Mouse (Mus musculus) heart, embryonic 14.5 days (tissue): ENCODE measurements around the gene Tcerg1l. TPM values are rescaled to one million over a fixed set of nuclear protein-coding genes. Genes with fewer than 3 reads are reported as not detected.

Experiments used
- ATAC-seq: fragments of 200-750 bp; cut with Nextera tagmentation; 2 replicates; pipeline ENCODE4 v1.8.0; 2017; ENCODE audit warnings: low read depth, moderate TSS enrichment; ENCODE audit not compliant: insufficient number of reproducible peaks, insufficient read depth, low FRiP score
- H3K27ac ChIP-seq, 2 experiments: fragments of 200-500 bp in 1 of 2; fragments of 300-500 bp in 1 of 2; sonication (generic) in 1 of 2; replicated peaks in 1 of 2; 2 replicates each; pipeline ENCODE4 v1.5.1; 2012 to 2014; ENCODE audit warnings: low read depth in 2 of 2, low read length in 2 of 2, control low read depth in 1 of 2, mild to moderate bottlenecking in 1 of 2, mixed read lengths in 1 of 2; ENCODE audit not compliant: control insufficient read depth in 1 of 2, insufficient read depth in 1 of 2
- H3K27me3 ChIP-seq: fragments of 300-500 bp; sonication (generic); 2 replicates; pipeline ENCODE4 v1.6.1; 2014; ENCODE audit warnings: mild to moderate bottlenecking, low read length, control low read depth; ENCODE audit not compliant: control insufficient read depth, insufficient read depth
- H3K36me3 ChIP-seq: fragments of 300-500 bp; sonication (generic); 2 replicates; pipeline ENCODE4 v1.6.1; 2014; ENCODE audit warnings: mild to moderate bottlenecking, control low read depth, low read length, mixed read lengths; ENCODE audit not compliant: control insufficient read depth, insufficient read depth
- H3K4me1 ChIP-seq, 2 experiments: fragments of 200-500 bp in 1 of 2; fragments of 300-500 bp in 1 of 2; sonication (generic) in 1 of 2; 2 replicates each; pipeline ENCODE4 v1.6.1; 2012 to 2014; ENCODE audit warnings: low read length in 2 of 2, control low read depth in 1 of 2, mixed read lengths in 1 of 2; ENCODE audit not compliant: control insufficient read depth in 2 of 2, insufficient read depth in 2 of 2
- H3K4me2 ChIP-seq: fragments of 300-500 bp; sonication (generic); 2 replicates; pipeline ENCODE4 v1.6.1; 2014; ENCODE audit warnings: mild to moderate bottlenecking, low read length
- H3K4me3 ChIP-seq, 2 experiments: fragments of 200-500 bp in 1 of 2; fragments of 300-500 bp in 1 of 2; sonication (generic) in 1 of 2; 2 replicates each; pipeline ENCODE4 v1.5.1; 2012 to 2014; ENCODE audit warnings: low read length in 2 of 2, mild to moderate bottlenecking in 2 of 2, control low read depth in 1 of 2, low read depth in 1 of 2, moderate library complexity in 1 of 2; ENCODE audit not compliant: control insufficient read depth in 1 of 2, insufficient read depth in 1 of 2
- H3K9ac ChIP-seq: fragments of 300-500 bp; sonication (generic); 2 replicates; pipeline ENCODE4 v1.6.1; 2014; ENCODE audit warnings: mild to moderate bottlenecking, low read length
- H3K9me3 ChIP-seq: fragments of 300-500 bp; sonication (generic); 2 replicates; pipeline ENCODE4 v1.6.1; 2016; ENCODE audit warnings: low read length, control low read depth; ENCODE audit not compliant: control insufficient read depth
- WGBS: fragments of 180-500 bp; shearing (Covaris S2); extraction: QIAGEN DNeasy Blood & Tissue Kit; methylation state at CpG from one replicate; pipeline ENCODE4 v1.1.7; 2014; 5-methylcytosine and 5-hydroxymethylcytosine counted together
- polyA plus RNA-seq: library from polyadenylated mRNA; unstranded; fragments of >200 nt; fragmentation: Nextera tagmentation; extraction: Ambion mirVana; gene quantifications from 2 replicates; pipeline ENCODE4 v1.2.1, GENCODE M21; 2014

Tcerg1l gene
- polyA plus RNA-seq, 1 experiment from 2014 or later, result 0.32 TPM

GRCm38 (mm10) chr7:138215177-138215830, 182.2 kb downstream of the Tcerg1l start:
- Histone ChIP-seq H3K9ac (no peak overlapping the region), H3K27me3 (no peaks in the 10 kb centered on the region), H3K4me3 (no peak overlapping the region), H3K36me3 (no peaks in the 10 kb centered on the region), H3K9me3 (no peaks in the 10 kb centered on the region), H3K4me2 (no peak overlapping the region), H3K27ac (no peak overlapping the region), H3K4me1 (peaks cover 12 to 17% of the 10 kb centered on the region in 2 experiments)
- ATAC-seq, result no peak
- WGBS, result 53% methylated on average over 15 of the region's 15 CpGs

GRCm38 (mm10) chr7:138214710-138215109, 182.8 kb downstream of the Tcerg1l start:
- no peak overlapping the region for H3K4me3 ChIP-seq
- no peak for ATAC-seq
- peaks cover 18% of the 10 kb centered on the region in 2 experiments for H3K4me1 ChIP-seq
- H3K9ac ChIP-seq, result no peak overlapping the region
- WGBS, result 66% methylated on average over 9 of the region's 9 CpGs
- H3K27me3 ChIP-seq, result no peaks in the 10 kb centered on the region
- H3K9me3 ChIP-seq, result no peaks in the 10 kb centered on the region
- no peak overlapping the region for H3K27ac ChIP-seq
- no peak overlapping the region for H3K4me2 ChIP-seq
- no peaks in the 10 kb centered on the region for H3K36me3 ChIP-seq

- WGBS, result 6% methylated on average over 5 of the region's 5 CpGs
- Histone ChIP-seq H3K9me3 (no peaks in the 10 kb centered on the region), H3K27me3 (no peaks in the 10 kb centered on the region), H3K4me2 (peak overlapping the region; percentile 48), H3K27ac (peak overlapping the region; percentile 39 to 48; a peak in 2 of 4 replicates), H3K36me3 (no peaks in the 10 kb centered on the region), H3K4me3 (peak overlapping the region; percentile 11 to 14; a peak in 2 of 4 replicates), H3K9ac (no peak overlapping the region), H3K4me1 (peaks cover 12 to 18% of the 10 kb centered on the region in 2 experiments)
- ATAC-seq, result peak; percentile 82
Observed at GRCm38 (mm10) chr7:138209769-138210168, 187.8 kb downstream of the Tcerg1l start.

DNA sequence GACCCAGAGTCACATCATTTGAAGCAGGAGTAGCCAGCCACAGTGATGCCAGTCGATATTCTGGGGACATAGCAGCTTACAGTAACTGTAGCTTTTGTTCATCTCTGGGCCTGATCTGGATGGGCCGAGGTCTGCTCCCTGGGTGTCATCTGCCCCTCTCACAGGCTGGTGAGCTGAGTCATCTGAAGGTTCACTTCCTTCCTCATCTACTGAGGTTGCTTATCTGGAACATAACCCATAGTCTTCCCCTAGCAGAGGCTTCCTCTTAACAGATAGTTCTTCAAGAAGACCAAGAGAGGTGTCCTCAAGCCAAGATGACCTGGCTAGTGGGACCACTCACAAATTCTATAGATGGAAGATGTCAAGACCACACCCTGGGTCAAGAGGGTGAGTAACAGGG, 192.4 kb downstream of the Tcerg1l start:
- Histone ChIP-seq H3K4me1 (peaks cover 5 to 10% of the 10 kb centered on the region in 2 experiments), H3K4me2 (no peak overlapping the region), H3K4me3 (no peak overlapping the region), H3K27me3 (no peaks in the 10 kb centered on the region), H3K36me3 (no peaks in the 10 kb centered on the region), H3K9ac (no peak overlapping the region), H3K9me3 (no peaks in the 10 kb centered on the region), H3K27ac (no peak overlapping the region)
- ATAC-seq, result no peak
- WGBS, result 81% methylated on average over 2 of the region's 2 CpGs

DNA sequence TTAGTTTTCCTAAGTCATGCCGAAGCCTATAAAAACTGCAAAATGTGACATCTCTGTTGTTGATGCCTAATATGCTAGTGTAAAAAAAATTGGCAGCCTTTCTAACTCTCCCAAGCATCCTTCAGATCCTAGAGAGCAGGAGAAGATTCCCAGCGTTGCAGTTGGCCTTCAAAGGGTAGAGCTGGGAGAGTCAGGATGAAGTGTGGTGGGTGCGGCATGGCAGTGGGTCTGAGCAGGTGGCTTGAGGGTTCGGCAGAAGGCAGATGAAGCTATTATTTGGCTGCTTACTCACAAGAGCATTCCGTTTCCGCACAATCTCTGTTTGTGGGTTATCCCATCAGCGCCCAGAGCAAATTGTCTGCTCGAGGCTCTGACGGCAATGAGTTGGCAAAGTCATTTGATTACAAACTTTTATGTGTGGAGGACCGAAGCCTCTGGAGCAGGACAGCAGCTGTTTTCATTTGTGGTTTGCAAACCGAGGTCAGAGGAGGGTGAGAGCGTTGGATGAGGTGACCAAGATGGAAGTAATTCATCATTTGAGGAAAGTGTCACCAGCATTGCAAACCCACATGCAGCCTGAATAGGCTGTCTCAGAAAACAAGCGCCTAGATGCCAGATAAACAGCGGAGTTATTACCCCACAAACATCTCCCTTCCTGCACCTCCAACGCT, 195.2 kb downstream of the Tcerg1l start:
- WGBS, result 80% methylated on average over 15 of the region's 15 CpGs
- Histone ChIP-seq H3K4me3 (no peak overlapping the region), H3K9ac (no peak overlapping the region), H3K9me3 (no peaks in the 10 kb centered on the region), H3K36me3 (no peaks in the 10 kb centered on the region), H3K27me3 (no peaks in the 10 kb centered on the region), H3K27ac (no peak overlapping the region), H3K4me1 (no peaks in the 10 kb centered on the region), H3K4me2 (no peak overlapping the region)
- no peak for ATAC-seq

DNA sequence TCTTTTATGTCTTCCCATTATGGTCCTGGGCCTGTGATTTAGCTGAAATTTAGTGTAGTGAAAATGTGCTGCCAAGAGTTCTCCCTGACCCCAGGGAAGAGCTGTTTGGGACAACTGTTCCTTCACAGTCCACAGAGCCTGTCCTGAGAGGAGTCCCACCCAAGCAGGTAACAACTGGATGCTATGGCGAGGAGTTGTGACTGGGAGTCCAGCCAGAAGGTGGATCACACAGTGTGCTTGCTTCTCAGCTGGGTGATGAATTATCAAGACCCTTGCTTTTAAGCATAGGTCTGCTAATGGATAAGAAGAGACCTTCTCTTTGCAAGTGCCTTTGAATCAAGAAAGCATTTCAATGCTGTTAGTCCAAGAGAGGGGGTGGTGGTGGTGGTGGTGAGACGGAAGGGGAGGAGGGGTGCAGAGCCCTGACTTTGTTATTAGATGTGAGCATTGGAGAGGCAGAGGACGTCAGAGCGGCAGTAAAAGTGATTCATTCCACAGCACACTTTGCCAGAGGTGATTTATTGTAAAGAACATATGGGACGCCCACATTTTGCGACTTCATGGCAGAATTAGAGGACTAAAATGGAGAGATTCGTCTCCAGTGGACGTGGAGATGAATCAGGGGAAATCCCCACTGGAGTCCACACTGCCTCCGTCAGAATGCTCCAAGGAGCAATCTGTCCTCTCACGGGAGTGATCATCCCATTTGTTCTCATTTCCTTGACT, 198.0 kb downstream of the Tcerg1l start:
- H3K36me3 ChIP-seq, result no peaks in the 10 kb centered on the region
- no peak overlapping the region for H3K9ac ChIP-seq
- ATAC-seq, result no peak
- WGBS, result 75% methylated on average over 10 of the region's 10 CpGs
- H3K4me2 ChIP-seq, result no peak overlapping the region
- no peaks in the 10 kb centered on the region for H3K9me3 ChIP-seq
- no peaks in the 10 kb centered on the region for H3K4me1 ChIP-seq
- no peaks in the 10 kb centered on the region for H3K27me3 ChIP-seq
- no peak overlapping the region for H3K4me3 ChIP-seq
- no peak overlapping the region for H3K27ac ChIP-seq

GRCm38 (mm10) chr7:138196139-138196538, 201.4 kb downstream of the Tcerg1l start:
- no peaks in the 10 kb centered on the region for H3K36me3 ChIP-seq
- 82% methylated on average over 2 of the region's 2 CpGs for WGBS
- H3K27ac ChIP-seq, result no peak overlapping the region
- no peak overlapping the region for H3K4me3 ChIP-seq
- no peak for ATAC-seq
- no peak overlapping the region for H3K4me2 ChIP-seq
- H3K9ac ChIP-seq, result no peak overlapping the region
- no peaks in the 10 kb centered on the region for H3K4me1 ChIP-seq
- no peaks in the 10 kb centered on the region for H3K27me3 ChIP-seq
- H3K9me3 ChIP-seq, result no peaks in the 10 kb centered on the region
